Mouse (Mus musculus) gastrocnemius, postnatal 4 days (tissue): ENCODE data around the gene Nmnat2. TPM values are rescaled to one million over a fixed set of nuclear protein-coding genes. Genes with fewer than 3 reads are reported as not detected.
A peak's percentile ranks its signal among the peaks of the same experiment; 100 is the strongest.

Experiments
- DNase-seq, 2 experiments: peaks; one replicate each; pipeline ENCODE4 v3.0.0; 2021 to 2022; ENCODE audit warnings: low spot score in 2 of 2, mixed read lengths in 2 of 2
- total RNA-seq, 2 experiments: library from RNA; stranded (reverse); gene quantifications; 2 replicates each; pipeline ENCODE4 v1.2.3; 2021

Nmnat2 gene
- total RNA-seq, 2 experiments from 2014 or later = 2.0 to 3.4 TPM

DNA sequence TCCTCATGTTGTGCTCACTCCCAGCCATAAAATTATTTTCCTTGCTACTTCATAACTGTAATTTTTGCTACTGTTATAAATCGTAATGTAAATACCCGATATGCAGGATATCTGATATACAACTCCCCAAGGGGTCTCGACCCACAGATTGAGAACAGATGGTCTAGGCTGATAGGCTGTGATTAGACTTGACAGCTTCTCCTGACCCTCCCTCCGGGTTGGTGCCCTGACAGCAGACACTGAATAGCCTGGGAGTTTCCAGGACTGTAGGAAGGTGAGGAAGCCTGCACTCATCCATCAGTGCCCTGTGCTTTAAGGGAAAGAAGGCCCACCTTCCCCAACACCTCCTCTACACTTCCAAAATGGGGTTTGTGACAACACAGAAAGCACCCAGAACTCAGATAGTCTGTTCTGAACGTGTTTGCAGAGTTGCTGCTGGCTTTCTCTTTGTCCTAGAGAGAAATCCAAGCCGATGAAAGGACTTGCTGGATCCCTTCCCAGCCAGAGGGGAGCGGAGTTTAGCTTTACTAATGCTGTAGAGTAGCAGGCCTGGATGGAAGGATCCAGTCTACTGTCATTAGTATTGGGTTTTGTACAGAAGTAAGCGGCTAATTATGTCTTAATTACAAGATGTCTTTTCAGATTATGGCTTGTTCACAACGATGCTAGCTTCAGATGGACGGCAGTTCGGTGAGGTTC lies 61.8 kb downstream of the Nmnat2 start:
- DNase-seq = peak in 1 of 2 experiments; percentile 42

DNA sequence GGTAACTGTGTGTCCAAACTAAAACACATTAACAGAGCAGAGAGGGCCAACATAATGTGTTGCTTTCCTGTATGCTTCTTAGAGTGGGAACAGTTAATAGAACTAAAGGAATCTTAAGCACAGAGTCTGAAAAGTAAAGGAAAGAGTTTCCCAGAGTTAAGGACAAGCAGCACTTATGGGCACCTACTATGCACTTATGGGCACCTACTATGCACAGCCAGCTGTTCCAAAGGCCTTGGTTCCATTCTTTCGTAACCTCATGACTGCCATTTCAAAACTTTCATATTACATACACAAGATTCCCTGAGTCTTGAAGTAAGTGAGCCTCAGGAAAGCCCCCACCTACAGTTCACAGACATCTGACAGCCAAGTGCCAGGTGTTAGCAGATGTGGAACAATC lies 64.3 kb downstream of the Nmnat2 start:
- no peak for DNase-seq

DNA sequence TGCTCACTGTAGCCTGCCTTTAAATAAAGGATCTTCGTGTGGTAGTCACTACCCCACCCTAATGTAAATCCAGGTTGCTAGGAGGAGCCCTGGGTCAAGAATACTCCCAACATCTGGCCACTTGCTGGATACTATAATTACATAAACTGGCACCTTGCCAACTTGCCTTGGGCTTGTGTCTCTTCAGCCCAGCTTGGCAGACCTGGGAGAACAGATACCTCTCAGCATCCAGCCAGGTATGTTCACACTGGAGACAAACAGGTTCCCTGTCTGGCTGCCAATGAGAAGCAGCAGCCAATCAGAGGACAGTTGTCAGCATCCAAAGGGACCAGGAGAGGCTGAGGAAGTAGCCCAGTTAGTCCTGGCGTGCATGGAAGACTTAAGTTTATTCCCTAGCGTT lies 64.8 kb downstream of the Nmnat2 start:
- no peak for DNase-seq

DNA sequence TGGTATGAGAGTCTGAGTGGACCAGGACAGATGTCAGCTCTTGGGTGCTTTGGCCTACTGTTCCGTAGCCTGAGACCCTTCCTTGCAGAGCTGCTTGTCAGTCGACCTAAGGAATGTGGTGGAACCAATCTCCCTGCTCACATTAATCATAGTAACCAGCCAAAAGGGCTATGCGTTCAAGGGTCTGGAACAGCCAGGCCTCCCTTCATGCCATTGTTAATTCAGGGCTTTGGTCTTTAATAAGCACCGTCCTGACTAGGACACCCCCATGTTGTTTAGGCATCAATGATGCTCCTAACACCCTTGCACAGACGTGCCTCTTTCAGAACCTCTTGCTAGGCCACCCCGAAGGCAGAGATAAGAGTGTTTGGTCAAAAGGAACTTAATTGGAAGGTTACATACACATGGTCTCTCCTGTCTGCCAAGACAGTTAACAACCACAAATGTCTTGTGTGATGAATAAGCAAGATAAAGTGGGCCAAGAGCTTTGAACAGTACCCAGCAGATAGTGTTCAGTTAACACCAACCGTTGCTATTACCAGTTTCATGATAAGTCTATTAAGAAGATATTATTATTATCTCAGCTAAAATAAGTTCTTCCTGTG lies 66.3 kb downstream of the Nmnat2 start:
- DNase-seq = no peak

DNA sequence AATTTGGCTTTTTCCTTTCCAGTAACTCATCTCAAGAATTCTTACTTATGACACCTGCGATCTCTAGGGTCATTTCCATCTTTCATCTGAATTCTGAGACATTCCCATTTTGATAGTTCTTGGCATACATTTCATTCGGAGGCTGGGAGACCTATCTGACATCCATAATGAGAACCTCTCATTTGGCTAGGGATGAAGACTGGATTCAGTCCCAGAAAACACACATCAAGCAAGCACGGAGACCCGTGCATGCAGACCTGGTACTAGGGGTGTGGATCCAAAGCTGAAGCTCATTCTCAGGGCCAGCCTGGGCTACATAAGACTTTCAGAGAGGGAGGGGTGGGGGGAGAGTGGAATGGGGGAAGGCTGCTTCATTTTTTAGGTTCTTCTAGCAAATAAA lies 68.2 kb downstream of the Nmnat2 start:
- no peak for DNase-seq

DNA sequence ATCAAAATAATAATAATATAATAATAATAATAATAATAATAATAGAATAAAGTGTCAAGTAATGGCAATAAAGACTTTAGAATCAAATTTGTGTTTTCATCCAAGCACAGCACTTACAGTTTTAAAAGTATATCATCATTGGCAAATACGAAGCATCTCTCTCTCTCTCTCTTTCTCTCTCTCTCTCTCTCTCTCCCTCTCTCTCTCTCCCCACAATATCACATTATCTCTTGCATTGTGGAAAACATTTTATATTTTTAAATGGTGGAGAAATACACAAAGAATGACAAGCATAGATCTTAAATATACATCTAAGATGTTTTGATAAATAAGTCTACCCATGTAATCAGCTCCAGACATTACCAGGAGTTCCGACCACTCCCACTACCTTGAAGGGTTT lies 69.1 kb downstream of the Nmnat2 start:
- no peak for DNase-seq

DNA sequence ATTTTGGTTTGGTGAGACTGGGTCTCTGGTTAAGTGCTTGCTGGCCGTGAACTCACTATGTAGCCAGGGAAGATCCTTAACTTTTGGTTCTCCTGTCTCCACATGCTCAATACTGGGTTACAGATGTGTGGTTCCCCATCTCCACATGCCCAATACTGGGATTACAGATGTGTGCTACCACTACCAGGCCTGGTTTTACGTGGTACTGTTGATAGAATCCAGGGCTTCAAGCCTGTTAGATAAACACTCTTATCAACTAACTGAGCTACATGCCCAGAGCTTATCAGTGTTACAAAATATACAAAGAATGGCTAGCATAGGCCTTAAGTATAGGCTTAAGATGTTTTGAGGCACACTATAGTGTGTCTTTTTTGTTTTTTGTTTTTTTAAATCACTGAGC lies 69.7 kb downstream of the Nmnat2 start:
- no peak for DNase-seq

DNA sequence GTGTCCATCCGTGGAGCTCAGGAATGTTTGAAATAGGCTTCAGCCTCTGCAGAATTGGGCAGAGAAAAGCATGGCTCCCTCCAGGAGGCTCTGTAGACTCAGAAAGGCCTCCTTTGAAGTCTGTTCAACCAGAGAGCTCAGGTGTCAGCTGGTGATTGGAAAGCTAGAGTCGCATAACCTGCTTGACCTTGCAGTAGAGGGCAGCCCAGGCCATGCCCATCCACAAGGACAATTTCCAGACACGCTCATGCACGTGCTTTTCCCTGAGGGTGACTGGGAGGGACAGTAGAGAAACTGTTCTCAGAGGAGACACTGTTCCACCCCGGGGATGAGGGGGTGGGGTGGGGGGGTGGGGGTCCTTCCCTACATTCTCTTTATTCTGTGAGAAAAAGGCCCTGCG lies 76.6 kb downstream of the Nmnat2 start:
- DNase-seq = no peak

DNA sequence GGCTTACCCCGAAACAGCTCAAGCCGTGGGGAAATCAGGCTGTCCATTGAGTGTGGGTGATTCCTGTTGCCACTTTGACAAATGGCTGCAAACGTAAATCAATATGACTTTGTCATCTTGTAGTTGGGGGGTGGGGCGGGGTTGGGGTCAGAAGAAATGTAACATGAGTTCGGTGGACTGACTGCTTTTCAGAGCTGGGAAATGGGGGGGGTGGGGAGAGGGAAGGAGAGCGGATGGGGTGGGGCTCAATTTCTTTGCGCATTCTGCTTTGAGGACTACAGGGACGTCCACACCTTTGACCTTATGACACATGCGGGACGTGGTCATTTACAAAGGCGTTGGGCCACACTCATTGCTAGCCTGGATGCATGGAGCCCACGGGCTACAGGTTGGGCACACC lies 77.2 kb downstream of the Nmnat2 start:
- DNase-seq = no peak

DNA sequence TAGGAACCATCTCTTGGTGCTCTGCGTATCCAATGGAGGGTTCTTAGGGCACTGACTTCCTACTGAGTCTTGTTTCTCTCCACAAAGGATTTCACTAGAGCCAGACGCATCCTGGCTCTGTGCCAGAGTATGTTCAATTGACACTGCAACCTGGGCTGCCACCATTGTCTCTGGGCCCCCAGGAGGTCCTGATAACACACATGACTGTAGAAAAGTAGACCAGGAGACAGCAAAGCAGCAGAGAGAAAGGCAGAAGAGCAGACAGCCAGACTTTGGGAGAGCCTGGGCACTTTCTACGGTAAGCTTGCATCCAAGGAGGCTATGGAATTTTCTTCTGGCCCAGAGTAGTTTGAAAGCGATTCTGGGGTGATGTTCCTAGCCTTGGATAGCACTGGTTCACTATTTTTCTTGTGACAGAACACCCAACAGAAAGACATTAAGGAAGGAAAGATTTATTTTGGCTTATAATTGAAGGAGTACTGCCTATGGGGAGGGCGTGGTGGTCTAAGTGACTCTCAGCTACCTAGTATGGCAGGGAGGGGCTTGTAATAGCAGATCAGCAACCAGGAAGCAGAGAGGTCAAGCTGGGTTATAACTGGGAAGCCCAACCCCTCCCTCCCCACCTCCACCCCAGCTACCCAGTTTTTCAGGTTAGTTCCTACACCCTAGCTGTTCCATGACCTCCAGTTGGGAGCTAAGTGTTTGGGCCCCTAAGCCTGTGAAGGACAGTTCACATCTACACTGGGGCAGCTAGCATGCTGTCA lies 78.5 kb downstream of the Nmnat2 start:
- no peak for DNase-seq

DNA sequence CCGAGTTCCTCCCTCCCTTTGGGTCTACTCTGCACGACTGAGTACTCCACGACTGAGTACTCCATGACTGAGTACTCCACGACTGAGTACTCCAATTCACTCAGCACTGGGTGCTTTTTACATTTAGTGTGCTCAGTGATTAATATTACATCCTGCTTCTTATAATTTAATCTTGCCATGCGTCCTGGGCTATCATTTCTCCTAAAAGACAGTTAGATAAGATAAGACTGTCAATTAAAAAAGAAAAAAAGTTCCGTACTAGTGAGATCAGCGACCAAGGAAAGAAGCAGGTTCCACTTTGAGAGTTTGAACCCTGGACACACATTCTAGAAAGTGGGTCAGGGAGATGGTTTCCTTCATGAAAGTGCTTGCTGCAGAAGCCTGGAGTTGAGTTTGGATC lies 79.3 kb downstream of the Nmnat2 start:
- DNase-seq = no peak

DNA sequence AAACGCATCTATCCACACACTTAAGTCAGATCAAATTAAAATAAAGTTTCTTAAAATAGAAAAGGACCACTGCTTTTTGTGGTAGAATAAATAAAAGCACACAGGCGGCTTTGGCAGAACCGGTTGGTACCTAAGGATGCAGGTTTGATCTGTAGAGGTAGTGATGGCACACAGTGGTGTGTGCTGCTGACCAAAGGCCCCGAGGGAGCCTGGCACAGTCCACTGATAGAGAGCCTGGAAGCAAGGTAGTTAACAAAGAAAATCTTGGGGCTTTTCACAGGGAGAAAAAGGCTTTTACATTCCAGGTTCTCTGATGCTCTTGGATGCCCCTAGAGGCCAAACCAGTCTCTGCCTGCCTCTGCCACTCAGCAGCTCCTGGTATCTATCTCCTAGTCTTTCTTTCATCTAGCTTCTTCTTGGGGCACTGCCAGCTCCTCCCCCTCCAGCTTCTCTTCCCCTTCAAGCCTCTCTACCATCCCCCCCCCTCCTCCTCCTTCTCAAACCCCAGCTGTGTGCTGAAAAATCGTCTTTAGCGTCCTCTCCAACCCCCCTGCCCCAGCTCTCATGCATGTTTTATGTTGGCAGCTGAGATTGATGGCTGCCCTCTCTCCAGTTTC lies 80.6 kb downstream of the Nmnat2 start:
- DNase-seq = peak in 1 of 2 experiments; percentile 37

DNA sequence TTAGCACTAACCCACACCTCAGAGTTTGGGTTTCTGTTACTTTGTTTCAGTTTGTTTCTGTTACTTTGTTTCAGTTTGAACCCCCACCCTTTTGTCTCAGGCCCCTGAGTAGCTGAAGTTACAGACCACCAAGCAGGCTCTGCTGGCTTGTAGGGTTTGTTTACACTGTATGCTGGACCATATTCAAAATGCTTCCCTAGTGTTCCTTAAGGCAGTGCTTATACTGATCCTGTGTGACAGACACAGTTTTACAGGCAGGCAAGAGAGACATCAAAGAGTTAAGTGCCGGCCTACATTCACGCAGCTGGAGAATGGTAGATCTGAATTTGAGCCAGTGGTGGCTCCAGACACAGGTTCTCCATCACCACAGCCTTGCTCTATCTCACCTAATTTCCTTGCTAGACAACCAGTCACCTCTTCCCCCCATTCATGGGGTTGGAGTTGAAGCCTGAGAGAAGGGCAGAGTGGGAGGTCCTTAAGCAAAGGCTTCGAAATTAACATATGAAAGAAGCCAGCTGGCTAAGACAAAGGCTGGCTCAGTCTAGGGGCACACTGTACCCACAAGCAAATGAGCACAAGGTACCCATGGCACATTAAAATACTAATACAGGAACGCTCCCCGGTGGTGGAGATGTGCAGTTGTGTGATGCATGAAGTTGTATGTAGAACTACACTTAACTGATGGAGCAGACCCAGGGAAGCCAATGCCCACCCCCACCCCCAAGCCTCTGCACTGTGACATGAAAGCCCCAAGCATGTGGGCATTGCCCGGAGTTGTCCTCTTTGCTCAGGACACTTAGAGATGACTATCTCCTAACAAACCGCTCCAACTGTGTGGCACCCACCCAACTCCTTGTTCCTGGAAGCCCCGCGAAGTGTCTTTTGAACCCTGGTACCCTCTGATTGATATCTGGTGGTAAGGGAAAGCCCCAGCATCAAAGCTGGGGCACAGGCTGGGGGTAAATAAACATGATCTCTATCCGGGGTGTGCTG lies 82.9 kb downstream of the Nmnat2 start:
- DNase-seq = no peak

DNA sequence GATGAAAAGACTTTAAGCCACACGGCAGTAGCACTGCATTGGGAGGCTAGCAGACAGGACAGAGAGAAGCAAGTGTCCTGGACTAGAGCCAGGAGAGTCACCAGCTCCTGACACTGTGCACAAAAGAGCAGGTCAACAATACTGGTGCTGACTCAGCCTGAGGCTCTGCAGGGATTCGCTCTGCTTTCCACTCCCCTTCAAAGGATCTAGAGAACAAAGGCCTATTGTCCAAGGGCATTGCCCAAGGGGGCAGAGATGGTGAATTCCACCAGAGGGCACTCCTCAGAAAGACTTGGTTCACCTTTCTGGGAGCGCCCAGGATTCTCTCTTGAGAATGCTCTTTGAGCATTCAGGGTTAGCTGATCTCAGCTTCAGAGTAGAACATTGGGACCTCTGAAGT lies 85.3 kb downstream of the Nmnat2 start:
- DNase-seq = no peak

DNA sequence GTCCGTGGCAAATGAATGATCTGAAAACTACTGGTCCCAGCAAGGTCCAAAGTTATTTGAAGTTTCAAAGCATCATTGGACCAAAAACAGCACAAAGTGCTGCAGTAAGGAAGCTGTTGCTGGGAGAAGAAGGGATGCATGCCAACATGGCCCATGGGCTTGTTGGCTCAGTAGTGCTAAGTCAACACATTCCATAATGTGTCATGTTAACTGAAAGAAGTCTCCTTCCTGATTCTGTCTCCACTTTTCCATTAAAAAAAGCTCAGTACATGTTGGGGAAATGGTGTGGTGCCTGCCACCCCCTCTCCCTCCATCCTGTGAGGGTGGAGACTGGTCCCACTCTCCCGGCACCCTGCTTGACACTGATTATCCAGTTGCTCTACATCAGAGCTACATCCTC lies 86.3 kb downstream of the Nmnat2 start:
- DNase-seq = no peak

DNA sequence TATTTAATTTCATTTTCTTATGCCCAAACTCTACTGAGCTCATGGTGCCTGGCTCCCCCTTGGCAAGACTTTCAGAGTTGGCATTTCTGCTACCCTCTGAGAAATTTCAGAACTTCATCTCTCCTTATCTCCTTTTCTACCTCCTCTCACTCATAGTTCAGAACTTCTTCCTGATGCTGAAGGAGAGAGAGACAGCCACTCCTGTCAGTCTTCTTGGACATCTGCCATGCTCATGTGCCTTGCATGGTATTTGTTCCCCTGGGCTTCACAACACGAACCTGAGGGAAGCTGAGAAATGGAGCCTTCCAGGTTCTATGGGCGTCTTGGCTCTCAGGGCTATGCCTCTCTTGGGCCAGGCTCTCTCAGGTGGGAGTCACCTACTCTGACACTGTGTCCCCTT lies 87.5 kb downstream of the Nmnat2 start:
- no peak for DNase-seq

DNA sequence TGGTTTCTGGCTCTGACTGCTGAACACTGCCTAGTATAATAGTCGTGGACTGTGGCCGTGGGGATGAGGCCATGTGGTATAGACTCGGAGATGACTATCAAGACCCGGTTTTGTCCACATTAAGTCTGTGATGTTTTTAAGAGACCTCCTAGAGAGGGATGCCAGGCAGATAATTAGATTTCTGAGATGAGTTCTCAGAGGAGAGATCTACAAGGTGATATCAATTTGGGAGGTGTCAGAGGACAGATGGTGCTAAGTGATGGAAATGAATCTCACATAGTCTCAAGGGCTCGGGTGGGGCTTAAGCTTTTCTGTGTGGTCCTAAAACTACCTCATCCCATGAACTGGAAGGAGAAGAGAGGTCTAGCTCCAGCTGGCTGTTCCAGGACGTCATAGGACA lies 88.5 kb downstream of the Nmnat2 start:
- DNase-seq = no peak

DNA sequence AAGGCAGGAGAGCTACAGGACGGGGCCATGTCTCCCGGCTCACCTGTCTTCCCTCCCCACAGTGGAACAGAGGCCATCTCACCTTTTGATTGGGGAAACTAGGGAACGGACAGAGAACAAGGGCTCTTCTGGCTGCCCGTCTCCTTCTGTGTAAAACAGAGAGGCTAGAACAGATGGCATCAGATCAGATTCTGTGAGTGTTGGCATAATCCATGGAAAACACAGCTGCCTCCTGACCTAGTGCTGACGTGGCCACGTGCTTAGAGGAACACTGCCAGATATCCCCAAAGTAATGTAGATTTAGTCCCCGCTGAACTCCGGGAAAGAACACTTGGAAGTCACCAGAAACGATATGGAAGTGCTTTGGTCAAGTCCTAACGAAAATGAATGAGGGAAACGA lies 90.6 kb downstream of the Nmnat2 start:
- DNase-seq = no peak

DNA sequence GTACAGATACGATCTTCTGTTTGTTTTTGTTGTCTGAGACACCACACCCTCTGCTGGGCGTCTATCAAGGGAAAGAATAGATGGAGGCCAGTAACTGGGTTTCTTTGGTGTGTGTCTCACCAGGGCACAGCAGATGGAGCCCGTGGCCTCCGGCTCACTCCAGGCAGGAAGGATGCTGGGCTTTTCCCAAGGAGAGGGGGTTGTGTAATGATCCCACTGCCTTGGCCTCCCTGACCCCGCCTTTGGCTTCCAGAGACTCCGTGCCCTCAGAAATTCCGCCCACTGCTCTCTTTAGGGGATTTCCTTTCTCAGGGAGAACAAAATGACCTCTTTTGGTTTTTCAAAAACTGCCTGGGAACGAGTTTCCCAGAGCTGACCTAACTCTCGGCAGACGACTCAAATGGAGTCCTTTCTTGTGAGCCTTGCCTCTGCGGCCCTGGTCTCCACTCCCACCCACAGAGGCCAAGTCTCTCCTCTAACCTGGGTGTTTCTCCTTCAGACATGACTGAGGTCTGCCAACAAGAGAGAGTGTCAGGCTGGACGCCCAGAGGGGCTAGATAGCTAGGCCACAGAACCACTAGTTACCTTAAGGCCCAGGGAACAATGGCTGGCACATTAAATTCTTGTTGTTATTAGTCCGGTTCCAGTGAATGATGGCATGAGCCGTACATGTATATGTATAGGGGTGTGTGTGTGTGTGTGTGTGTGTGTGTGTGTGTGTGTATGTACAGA lies 93.5 kb downstream of the Nmnat2 start:
- DNase-seq = peak; percentile 31 to 60

DNA sequence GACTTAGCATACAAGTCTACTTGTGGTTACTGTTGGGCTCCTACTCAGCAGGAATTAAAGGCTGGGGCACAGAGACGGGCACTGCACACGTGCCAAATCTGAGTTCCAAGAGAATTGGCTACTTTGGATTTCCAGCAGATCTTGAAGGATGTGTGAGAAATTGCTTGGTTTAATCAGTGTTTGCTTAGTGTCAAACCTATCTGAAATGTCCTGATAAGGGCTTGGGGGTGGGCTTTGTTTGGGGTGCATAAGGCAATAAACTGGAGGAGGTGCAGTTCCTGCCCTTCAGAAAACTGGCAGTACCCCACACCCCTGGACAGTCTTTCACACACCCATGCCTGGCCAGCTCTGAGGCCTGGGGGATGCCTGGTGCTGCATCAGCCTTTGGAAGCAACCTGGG lies 94.7 kb downstream of the Nmnat2 start:
- DNase-seq = no peak
